Mouse (Mus musculus): ENCODE data around the gene Cpn1.

The Cpn1 gene

GRCm38 (mm10) chr19:43981992-43982391, 4.4 kb downstream of the Cpn1 start:
- no peak for DNase-seq (ENCODE audit: low read depth)

- DNase-seq (ENCODE audit: low read depth), result no peak
Observed at GRCm38 (mm10) chr19:43980711-43981110, 5.6 kb downstream of the Cpn1 start.

GRCm38 (mm10) chr19:43977799-43978198, 8.6 kb downstream of the Cpn1 start:
- no peak for DNase-seq (ENCODE audit: low read depth)

- no peak for DNase-seq (ENCODE audit: low read depth)
Observed at GRCm38 (mm10) chr19:43976661-43977060, 9.7 kb downstream of the Cpn1 start.

GRCm38 (mm10) chr19:43974221-43974620, 12.1 kb downstream of the Cpn1 start:
- DNase-seq (ENCODE audit: low read depth), result no peak

GRCm38 (mm10) chr19:43973711-43974110, 12.6 kb downstream of the Cpn1 start:
- no peak for DNase-seq (ENCODE audit: low read depth)

GRCm38 (mm10) chr19:43972129-43972528, 14.2 kb downstream of the Cpn1 start:
- no peak for DNase-seq (ENCODE audit: low read depth)

- DNase-seq (ENCODE audit: low read depth), result no peak
Observed at GRCm38 (mm10) chr19:43968436-43969026, 17.8 kb downstream of the Cpn1 start.

- no peak for DNase-seq (ENCODE audit: low read depth)
Observed at GRCm38 (mm10) chr19:43966481-43966880, 19.9 kb downstream of the Cpn1 start.

- no peak for DNase-seq (ENCODE audit: low read depth)
Observed at GRCm38 (mm10) chr19:43965496-43966085, 20.8 kb downstream of the Cpn1 start.

- DNase-seq (ENCODE audit: low read depth), result peak; percentile 23
Observed at GRCm38 (mm10) chr19:43962795-43963194, 23.6 kb downstream of the Cpn1 start.

GRCm38 (mm10) chr19:43961185-43961584, 25.2 kb downstream of the Cpn1 start:
- DNase-seq (ENCODE audit: low read depth), result peak; percentile 50

GRCm38 (mm10) chr19:43960014-43960413, 26.3 kb downstream of the Cpn1 start:
- DNase-seq (ENCODE audit: low read depth), result no peak

GRCm38 (mm10) chr19:43959162-43959561, 27.2 kb downstream of the Cpn1 start:
- DNase-seq (ENCODE audit: low read depth), result peak; percentile 82

- no peak for DNase-seq (ENCODE audit: low read depth)
Observed at GRCm38 (mm10) chr19:43957881-43958280, 28.5 kb downstream of the Cpn1 start.

- no peak for DNase-seq (ENCODE audit: low read depth)
Observed at GRCm38 (mm10) chr19:43957402-43957801, 29.0 kb downstream of the Cpn1 start.

- DNase-seq (ENCODE audit: low read depth), result no peak
Observed at GRCm38 (mm10) chr19:43955266-43955665, 31.1 kb downstream of the Cpn1 start.

GRCm38 (mm10) chr19:43954864-43955263, 31.5 kb downstream of the Cpn1 start:
- DNase-seq (ENCODE audit: low read depth), result no peak

GRCm38 (mm10) chr19:43952936-43953335, 33.4 kb downstream of the Cpn1 start:
- peak; percentile 60 for DNase-seq (ENCODE audit: low read depth)

GRCm38 (mm10) chr19:43949111-43949810, 37.1 kb downstream of the Cpn1 start:
- DNase-seq (ENCODE audit: low read depth), result no peak

GRCm38 (mm10) chr19:43944566-43944965, 41.8 kb downstream of the Cpn1 start:
- DNase-seq (ENCODE audit: low read depth), result no peak

GRCm38 (mm10) chr19:43943076-43943475, 43.3 kb downstream of the Cpn1 start:
- no peak for DNase-seq (ENCODE audit: low read depth)
